Mouse (Mus musculus) ES-Bruce4 (cell line): Measurements from ENCODE around the gene Prkcq. TPM values are rescaled to one million over a fixed set of nuclear protein-coding genes. Genes with fewer than 3 reads are reported as not detected.

Experiments
- H3K27ac ChIP-seq: 2 replicates; pipeline ENCODE4 v1.5.1; 2012; ENCODE audit warnings: low read length, inconsistent platforms; ENCODE audit not compliant: insufficient read depth
- H3K27me3 ChIP-seq: 2 replicates; pipeline ENCODE4 v1.6.1; 2012; ENCODE audit warnings: mild to moderate bottlenecking, low read length, inconsistent platforms; ENCODE audit not compliant: control insufficient read depth, poor library complexity, insufficient read depth, severe bottlenecking
- H3K36me3 ChIP-seq: 2 replicates; pipeline ENCODE4 v1.6.1; 2012; ENCODE audit warnings: inconsistent platforms, mild to moderate bottlenecking, low read length, moderate library complexity; ENCODE audit not compliant: control insufficient read depth, poor library complexity, insufficient read depth, severe bottlenecking
- H3K4me1 ChIP-seq: one replicate; pipeline ENCODE4 v1.8.1; 2011; ENCODE audit warnings: low read length; ENCODE audit not compliant: control insufficient read depth, insufficient read depth
- H3K4me3 ChIP-seq: 2 replicates; pipeline ENCODE4 v1.5.1; 2011; ENCODE audit warnings: low read depth, mild to moderate bottlenecking, low read length
- H3K9ac ChIP-seq: 2 replicates; pipeline ENCODE4 v1.6.1; 2012; ENCODE audit warnings: low read depth, mild to moderate bottlenecking, inconsistent platforms; ENCODE audit not compliant: poor library complexity, severe bottlenecking
- H3K9me3 ChIP-seq: replicated peaks from 2 replicates; pipeline ENCODE4 v1.6.1; 2012; ENCODE audit warnings: mild to moderate bottlenecking, low read length, inconsistent platforms; ENCODE audit not compliant: control insufficient read depth, poor library complexity, insufficient read depth, severe bottlenecking
- CTCF ChIP-seq: IDR thresholded peaks from one replicate; pipeline ENCODE4 v1.8.1; 2011; ENCODE audit warnings: low read depth, low read length
- EP300 ChIP-seq: IDR thresholded peaks from 2 replicates; pipeline ENCODE4 v1.6.1; 2011; ENCODE audit warnings: low read depth, low read length; ENCODE audit not compliant: insufficient read depth
- POLR2A ChIP-seq: IDR thresholded peaks from one replicate; pipeline ENCODE4 v1.8.1; 2011; ENCODE audit warnings: low read length; ENCODE audit not compliant: insufficient read depth
- polyA plus RNA-seq: library from polyadenylated mRNA; stranded (reverse); fragments of >200 nt; gene quantifications from 2 replicates; pipeline ENCODE4 v1.2.4, GENCODE M21; 2011; ENCODE audit warnings: low read depth; ENCODE audit not compliant: missing spikeins, insufficient read depth, insufficient read length

Gene Prkcq
- polyA plus RNA-seq, 1 experiment, result not detected

- Histone ChIP-seq H3K27ac (no peak overlapping the region), H3K9me3 (no peaks in the 10 kb centered on the region), H3K36me3 (no peaks in the 10 kb centered on the region), H3K4me1 (no peaks in the 10 kb centered on the region), H3K9ac (no peak overlapping the region), H3K27me3 (no peaks in the 10 kb centered on the region), H3K4me3 (no peak overlapping the region)
- TF ChIP-seq CTCF (no peak), POLR2A (no peak), EP300 (no peak)
These were observed 22.8 kb upstream of the Prkcq start for GRCm38 (mm10) chr2:11149091-11149490.

GRCm38 (mm10) chr2:11150975-11151374 is 20.9 kb upstream of the Prkcq start:
- Histone ChIP-seq H3K36me3 (no peaks in the 10 kb centered on the region), H3K4me3 (no peak overlapping the region), H3K9ac (no peak overlapping the region), H3K27ac (no peak overlapping the region), H3K27me3 (no peaks in the 10 kb centered on the region), H3K9me3 (no peaks in the 10 kb centered on the region), H3K4me1 (no peaks in the 10 kb centered on the region)
- TF ChIP-seq EP300 (no peak), POLR2A (no peak), CTCF (no peak)

- no peak overlapping the region for H3K4me3 ChIP-seq
- no peaks in the 10 kb centered on the region for H3K27me3 ChIP-seq
- H3K9ac ChIP-seq, result no peak overlapping the region
- no peaks in the 10 kb centered on the region for H3K36me3 ChIP-seq
- no peaks in the 10 kb centered on the region for H3K9me3 ChIP-seq
- no peak overlapping the region for H3K27ac ChIP-seq
- H3K4me1 ChIP-seq, result no peaks in the 10 kb centered on the region
- no peak for TF ChIP-seq EP300
- TF ChIP-seq POLR2A, result no peak
- TF ChIP-seq CTCF, result no peak
These were observed 20.1 kb upstream of the Prkcq start for GRCm38 (mm10) chr2:11151655-11152323.

GRCm38 (mm10) chr2:11159641-11160040 is 12.3 kb upstream of the Prkcq start:
- Histone ChIP-seq H3K27ac (no peak overlapping the region), H3K4me1 (no peaks in the 10 kb centered on the region), H3K4me3 (no peak overlapping the region), H3K27me3 (no peaks in the 10 kb centered on the region), H3K36me3 (no peaks in the 10 kb centered on the region), H3K9ac (no peak overlapping the region), H3K9me3 (no peaks in the 10 kb centered on the region)
- TF ChIP-seq POLR2A, result no peak
- TF ChIP-seq EP300, result no peak
- TF ChIP-seq CTCF, result no peak

- Histone ChIP-seq H3K4me1 (no peaks in the 10 kb centered on the region), H3K9ac (no peak overlapping the region), H3K36me3 (no peaks in the 10 kb centered on the region), H3K27me3 (no peaks in the 10 kb centered on the region), H3K27ac (no peak overlapping the region), H3K4me3 (no peak overlapping the region), H3K9me3 (no peaks in the 10 kb centered on the region)
- TF ChIP-seq EP300, result no peak
- no peak for TF ChIP-seq POLR2A
- TF ChIP-seq CTCF, result no peak
These were observed 11.2 kb upstream of the Prkcq start for GRCm38 (mm10) chr2:11160696-11161095.

- Histone ChIP-seq H3K27ac (no peak overlapping the region), H3K27me3 (no peaks in the 10 kb centered on the region), H3K4me3 (no peak overlapping the region), H3K9ac (no peak overlapping the region), H3K4me1 (no peaks in the 10 kb centered on the region), H3K36me3 (no peaks in the 10 kb centered on the region), H3K9me3 (no peaks in the 10 kb centered on the region)
- TF ChIP-seq POLR2A (no peak), CTCF (no peak), EP300 (no peak)
These were observed 10.6 kb upstream of the Prkcq start for GRCm38 (mm10) chr2:11161336-11161735.
